Mouse (Mus musculus): ENCODE results near the gene Myl10.

- TF ChIP-seq TAL1 (IDR thresholded peaks at IDR 0.05; ENCODE audit: low read length) (no peak), GATA1 (IDR thresholded peaks at IDR 0.05; ENCODE audit: low read length) (no peak)
Observed at GRCm38 (mm10) chr5:136686349-136686748, 6.6 kb upstream of the Myl10 start.

Data from erythroblast, embryonic 14.5 days (primary cell).